In the genomic region with DNA sequence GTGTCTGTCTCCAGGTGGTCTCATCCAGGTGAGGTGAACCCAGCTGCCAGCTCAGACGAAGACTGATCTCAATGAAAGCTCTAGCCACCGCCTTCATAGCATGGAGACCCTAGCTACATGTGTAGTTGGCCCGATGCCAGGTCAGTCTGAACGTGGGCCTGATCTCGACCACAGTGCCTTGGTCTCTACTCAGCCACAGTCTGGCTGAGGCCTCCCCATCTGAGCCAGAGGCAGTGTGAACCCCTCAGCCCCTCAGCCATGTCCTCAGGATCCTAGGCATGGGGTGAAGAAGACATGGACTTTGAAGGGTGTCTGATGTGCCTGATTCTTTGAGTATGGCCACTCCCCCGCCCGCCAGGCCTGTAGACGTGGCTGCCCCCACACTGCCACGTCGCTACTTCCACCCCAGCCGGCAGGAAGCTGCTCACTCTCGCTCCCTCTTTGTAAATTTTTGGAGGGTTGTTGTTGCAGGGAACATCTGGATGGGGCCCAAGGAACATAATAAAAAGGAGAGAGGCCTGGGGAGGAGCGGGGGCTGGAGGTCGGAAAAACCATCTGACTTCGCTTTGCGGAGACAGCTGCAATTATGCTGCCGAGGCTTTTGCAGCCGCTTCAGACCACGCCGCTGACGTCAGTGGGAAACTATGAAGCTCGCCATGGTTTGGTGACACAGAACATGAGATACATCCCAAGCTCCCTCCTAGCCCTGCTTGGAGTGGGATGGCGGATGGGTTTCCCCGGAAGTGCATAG, we compare ENCODE assay signal across 9 mouse cellular contexts.
DNase-seq lines count a peak whose midpoint lies in the region; ATAC-seq lines count a peak whose summit lies in the region.
"Had no signal": no experiment of that assay in that cellular context is flagged by ENCODE, and none has a peak within 500 bp of the region (broad histone marks: within the 10 kb centered on the region; RNA-seq: fewer than 3 reads in every experiment).

No protein-coding gene starts in this region.

- peak; percentile 53 for DNase-seq in urinary bladder, postnatal 25 days (ENCODE audit: low spot score)
- no peak for DNase-seq in urinary bladder, postnatal 10 days (ENCODE audit: low spot score)
- no peak for DNase-seq in heart, embryonic 10.5 days (ENCODE audit: low spot score)
- DNase-seq in kidney, postnatal 4 days: peak; percentile 84 to 90
- no peak for DNase-seq in thymus, postnatal 10 days (ENCODE audit: low spot score in 2 of 2)
- no peak for DNase-seq in adrenal gland, postnatal 10 days
- DNase-seq in right cerebral cortex, postnatal 10 days (ENCODE audit: low spot score in 2 of 2): no peak

- H3K27me3 ChIP-seq in heart, embryonic 10.5 days (ENCODE audit: insufficient read depth, poor library complexity, severe bottlenecking): peaks cover 21% of the 10 kb centered on the region; the same call in 1 of the 2 replicates
- no peaks in the 10 kb centered on the region for H3K27me3 ChIP-seq in stomach, embryonic 15.5 days (replicated peaks)

- H3K36me3 ChIP-seq in heart, embryonic 10.5 days: no peaks in the 10 kb centered on the region
- H3K36me3 ChIP-seq in stomach, embryonic 15.5 days: no peaks in the 10 kb centered on the region

- H3K9ac ChIP-seq in stomach, embryonic 15.5 days: no peak overlapping the region

- no peaks in the 10 kb centered on the region for H3K9me3 ChIP-seq in heart, embryonic 10.5 days
- H3K9me3 ChIP-seq in stomach, embryonic 15.5 days: no peaks in the 10 kb centered on the region
- H3K9me3 ChIP-seq: megakaryocyte, embryonic 14.5 days had no signal

- peaks cover 50% of the 10 kb centered on the region for H3K4me1 ChIP-seq in heart, embryonic 10.5 days
- H3K4me1 ChIP-seq in stomach, embryonic 15.5 days: peaks cover 32% of the 10 kb centered on the region
- H3K4me1 ChIP-seq: megakaryocyte, embryonic 14.5 days had no signal

- peak overlapping the region; percentile 76 for H3K27ac ChIP-seq in heart, embryonic 10.5 days
- H3K27ac ChIP-seq in stomach, embryonic 15.5 days: peak overlapping the region; percentile 95

- WGBS in heart, embryonic 10.5 days: 69% methylated on average over 24 of the region's 24 CpGs
- WGBS in stomach, embryonic 15.5 days: 26% methylated on average over 24 of the region's 24 CpGs

- no peak overlapping the region for H3K4me3 ChIP-seq in heart, embryonic 10.5 days
- no peak overlapping the region for H3K4me3 ChIP-seq in stomach, embryonic 15.5 days (replicated peaks)
- H3K4me3 ChIP-seq: megakaryocyte, embryonic 14.5 days had no signal

- ATAC-seq in stomach, embryonic 15.5 days (ENCODE audit: insufficient read depth, low FRiP score, low read depth): peak; percentile 48

- H3K4me2 ChIP-seq in stomach, embryonic 15.5 days: no peak overlapping the region

Comparison
In these comparisons a context has a peak if more than half of its experiments do, and no peak if none do; other contexts are left out.
1. DNase-seq: peak in urinary bladder, postnatal 25 days (single experiment) and kidney, postnatal 4 days (2 of 2); none in urinary bladder, postnatal 10 days (single experiment), heart, embryonic 10.5 days (single experiment), thymus, postnatal 10 days (0 of 2), adrenal gland, postnatal 10 days (single experiment) and right cerebral cortex, postnatal 10 days (0 of 2).